Mouse (Mus musculus): ENCODE data around the gene Arih2. TPM values are rescaled to one million over a fixed set of nuclear protein-coding genes. Genes with fewer than 3 reads are reported as not detected.

The Arih2 gene
- polyA plus RNA-seq, 1 experiment from 2014 or later, result 44.6 TPM

GRCm38 (mm10) chr9:108577934-108578544 is 71.1 kb downstream of the Arih2 start:
- H3K27me3 ChIP-seq (replicated peaks; ENCODE audit: control insufficient read depth, insufficient read depth, low read length), result no peaks in the 10 kb centered on the region
- H3K9me3 ChIP-seq (ENCODE audit: control insufficient read depth, low read length), result no peaks in the 10 kb centered on the region
- peak overlapping the region; percentile 86 for H3K4me3 ChIP-seq (ENCODE audit: low read length)
- H3K27ac ChIP-seq (ENCODE audit: low read depth, low read length), result peak overlapping the region; percentile 97
- peak overlapping the region; percentile 63 for H3K4me2 ChIP-seq (ENCODE audit: low read length)
- peak overlapping the region; percentile 97 for H3K9ac ChIP-seq (ENCODE audit: low read depth, low read length)
- H3K36me3 ChIP-seq (ENCODE audit: control insufficient read depth, insufficient read depth, low read length), result peaks cover 21% of the 10 kb centered on the region
- 1% methylated on average over 24 of the region's 24 CpGs for WGBS
- no peak for ATAC-seq
- peaks cover 51% of the 10 kb centered on the region for H3K4me1 ChIP-seq (ENCODE audit: control insufficient read depth, insufficient read depth, low read depth, low read length)

GRCm38 (mm10) chr9:108577025-108577424 is 72.2 kb downstream of the Arih2 start:
- Histone ChIP-seq H3K27me3 (replicated peaks; ENCODE audit: control insufficient read depth, insufficient read depth, low read length) (no peaks in the 10 kb centered on the region), H3K4me2 (ENCODE audit: low read length) (peak overlapping the region; percentile 63), H3K27ac (ENCODE audit: low read depth, low read length) (peak overlapping the region; percentile 23; the same call in 1 of the 2 replicates), H3K36me3 (ENCODE audit: control insufficient read depth, insufficient read depth, low read length) (peaks cover 27% of the 10 kb centered on the region), H3K9me3 (ENCODE audit: control insufficient read depth, low read length) (no peaks in the 10 kb centered on the region), H3K4me3 (ENCODE audit: low read length) (peak overlapping the region; percentile 86), H3K9ac (ENCODE audit: low read depth, low read length) (peak overlapping the region; percentile 97), H3K4me1 (ENCODE audit: control insufficient read depth, insufficient read depth, low read depth, low read length) (peaks cover 51% of the 10 kb centered on the region)
- no peak for ATAC-seq
- 53% methylated on average over 6 of the region's 6 CpGs for WGBS

- Histone ChIP-seq H3K9me3 (ENCODE audit: control insufficient read depth, low read length) (no peaks in the 10 kb centered on the region), H3K36me3 (ENCODE audit: control insufficient read depth, insufficient read depth, low read length) (peaks cover 41% of the 10 kb centered on the region), H3K27ac (ENCODE audit: low read depth, low read length) (no peak overlapping the region), H3K9ac (ENCODE audit: low read depth, low read length) (peak overlapping the region; percentile 17; the same call in 1 of the 2 replicates), H3K27me3 (replicated peaks; ENCODE audit: control insufficient read depth, insufficient read depth, low read length) (no peaks in the 10 kb centered on the region), H3K4me3 (ENCODE audit: low read length) (no peak overlapping the region), H3K4me1 (ENCODE audit: control insufficient read depth, insufficient read depth, low read depth, low read length) (peaks cover 54% of the 10 kb centered on the region), H3K4me2 (ENCODE audit: low read length) (peak overlapping the region; percentile 21)
- 85% methylated on average over 37 of the region's 37 CpGs for WGBS
- ATAC-seq, result no peak
These were observed 73.6 kb downstream of the Arih2 start for GRCm38 (mm10) chr9:108575321-108576297.

DNA sequence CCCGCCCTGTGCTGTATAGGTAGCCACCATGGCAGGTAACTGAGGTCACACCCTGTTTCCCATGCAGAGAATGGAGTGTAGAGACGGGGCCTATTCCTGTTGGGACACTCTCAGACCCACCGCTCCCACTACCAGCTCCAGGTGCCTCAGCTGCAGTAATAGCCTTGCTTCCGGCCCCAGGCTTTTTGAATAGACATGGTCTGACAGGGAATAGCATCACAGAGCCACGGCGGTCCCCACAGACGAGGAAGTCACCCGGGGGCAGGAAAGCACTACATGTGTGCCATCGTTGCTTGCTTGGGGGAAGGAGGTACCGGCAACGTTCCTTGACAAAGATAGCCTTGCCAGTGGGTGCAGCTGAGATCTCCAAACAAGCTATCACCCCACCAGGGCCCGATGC is 74.3 kb downstream of the Arih2 start:
- Histone ChIP-seq H3K4me1 (ENCODE audit: control insufficient read depth, insufficient read depth, low read depth, low read length) (peaks cover 61% of the 10 kb centered on the region), H3K9me3 (ENCODE audit: control insufficient read depth, low read length) (no peaks in the 10 kb centered on the region), H3K4me3 (ENCODE audit: low read length) (no peak overlapping the region), H3K27me3 (replicated peaks; ENCODE audit: control insufficient read depth, insufficient read depth, low read length) (no peaks in the 10 kb centered on the region), H3K4me2 (ENCODE audit: low read length) (peak overlapping the region; percentile 12; the same call in 1 of the 2 replicates), H3K9ac (ENCODE audit: low read depth, low read length) (peak overlapping the region; percentile 18; the same call in 1 of the 2 replicates), H3K36me3 (ENCODE audit: control insufficient read depth, insufficient read depth, low read length) (peaks cover 41% of the 10 kb centered on the region), H3K27ac (ENCODE audit: low read depth, low read length) (no peak overlapping the region)
- 78% methylated on average over 12 of the region's 12 CpGs for WGBS
- ATAC-seq, result no peak

DNA sequence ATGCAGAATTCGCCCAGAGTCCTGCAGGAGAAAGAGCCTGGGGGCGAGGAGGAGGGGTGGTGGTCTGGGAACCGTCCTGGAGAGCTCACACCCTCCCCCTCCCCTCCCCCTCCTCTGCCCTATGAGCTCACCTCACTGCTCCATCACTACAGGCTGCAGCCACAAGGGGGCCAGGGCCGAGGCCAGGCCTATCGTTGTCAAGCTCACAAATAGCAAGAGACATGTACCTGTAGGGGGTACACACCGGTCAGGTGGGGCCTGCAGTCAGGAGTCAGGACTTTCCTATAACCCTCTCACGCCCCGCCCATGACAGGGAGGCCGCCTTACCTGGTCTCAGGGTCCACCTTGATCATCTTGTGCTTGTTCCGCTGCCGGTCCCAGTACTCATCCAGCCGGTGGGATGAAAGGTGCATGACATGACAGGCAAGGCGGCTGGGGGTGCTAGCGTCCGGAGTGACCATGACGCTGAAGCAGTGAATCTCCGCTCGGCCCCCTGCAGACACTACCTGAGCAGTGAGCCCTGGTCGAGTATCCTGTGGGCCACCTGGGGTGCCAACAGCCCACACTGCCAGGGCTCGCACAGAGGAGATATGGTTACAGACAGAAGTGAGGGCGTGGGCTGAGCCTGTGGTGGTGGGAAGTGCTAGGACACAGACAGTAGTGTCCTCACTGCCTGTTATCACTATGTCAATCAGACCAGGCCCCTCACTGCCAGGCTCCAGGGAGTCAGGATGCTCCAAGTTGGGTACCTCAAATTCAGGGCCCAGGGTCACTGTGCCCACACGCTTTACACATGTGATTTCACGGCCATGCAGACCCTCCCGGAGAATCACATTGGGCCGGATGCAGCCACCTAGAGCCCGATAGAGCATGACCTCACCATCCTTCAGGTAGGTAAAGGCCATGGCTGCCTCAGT is 75.2 kb downstream of the Arih2 start:
- Histone ChIP-seq H3K9me3 (ENCODE audit: control insufficient read depth, low read length) (no peaks in the 10 kb centered on the region), H3K4me3 (ENCODE audit: low read length) (no peak overlapping the region), H3K36me3 (ENCODE audit: control insufficient read depth, insufficient read depth, low read length) (peaks cover 41% of the 10 kb centered on the region), H3K4me1 (ENCODE audit: control insufficient read depth, insufficient read depth, low read depth, low read length) (peaks cover 60% of the 10 kb centered on the region), H3K27ac (ENCODE audit: low read depth, low read length) (no peak overlapping the region), H3K4me2 (ENCODE audit: low read length) (no peak overlapping the region; the same call in 1 of the 2 replicates), H3K9ac (ENCODE audit: low read depth, low read length) (no peak overlapping the region), H3K27me3 (replicated peaks; ENCODE audit: control insufficient read depth, insufficient read depth, low read length) (no peaks in the 10 kb centered on the region)
- 57% methylated on average over 26 of the region's 26 CpGs for WGBS
- ATAC-seq, result no peak

DNA sequence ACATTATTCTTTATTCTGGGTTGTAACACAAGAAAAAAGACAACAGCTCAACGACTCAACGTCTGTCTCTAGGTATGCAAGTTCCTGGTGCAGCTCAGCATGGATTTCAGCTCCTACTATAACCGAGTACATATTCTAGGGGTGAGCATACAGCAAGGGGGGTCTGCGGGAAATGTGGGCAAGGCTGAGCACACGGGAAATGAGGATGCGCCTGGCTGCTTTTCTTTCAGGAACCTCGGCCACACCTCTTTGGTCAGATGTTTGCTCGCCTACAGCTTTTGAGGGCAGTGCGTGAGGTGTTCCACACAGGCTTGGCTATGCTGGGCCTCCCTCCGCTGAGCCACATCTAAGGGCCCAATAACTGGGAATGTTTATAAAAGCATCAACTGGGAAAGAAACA is 76.9 kb downstream of the Arih2 start:
- Histone ChIP-seq H3K9me3 (ENCODE audit: control insufficient read depth, low read length) (no peaks in the 10 kb centered on the region), H3K4me2 (ENCODE audit: low read length) (no peak overlapping the region), H3K4me3 (ENCODE audit: low read length) (no peak overlapping the region), H3K27me3 (replicated peaks; ENCODE audit: control insufficient read depth, insufficient read depth, low read length) (no peaks in the 10 kb centered on the region), H3K36me3 (ENCODE audit: control insufficient read depth, insufficient read depth, low read length) (peaks cover 41% of the 10 kb centered on the region), H3K4me1 (ENCODE audit: control insufficient read depth, insufficient read depth, low read depth, low read length) (peaks cover 61% of the 10 kb centered on the region), H3K27ac (ENCODE audit: low read depth, low read length) (no peak overlapping the region), H3K9ac (ENCODE audit: low read depth, low read length) (no peak overlapping the region)
- 81% methylated on average over 10 of the region's 10 CpGs for WGBS
- no peak for ATAC-seq

DNA sequence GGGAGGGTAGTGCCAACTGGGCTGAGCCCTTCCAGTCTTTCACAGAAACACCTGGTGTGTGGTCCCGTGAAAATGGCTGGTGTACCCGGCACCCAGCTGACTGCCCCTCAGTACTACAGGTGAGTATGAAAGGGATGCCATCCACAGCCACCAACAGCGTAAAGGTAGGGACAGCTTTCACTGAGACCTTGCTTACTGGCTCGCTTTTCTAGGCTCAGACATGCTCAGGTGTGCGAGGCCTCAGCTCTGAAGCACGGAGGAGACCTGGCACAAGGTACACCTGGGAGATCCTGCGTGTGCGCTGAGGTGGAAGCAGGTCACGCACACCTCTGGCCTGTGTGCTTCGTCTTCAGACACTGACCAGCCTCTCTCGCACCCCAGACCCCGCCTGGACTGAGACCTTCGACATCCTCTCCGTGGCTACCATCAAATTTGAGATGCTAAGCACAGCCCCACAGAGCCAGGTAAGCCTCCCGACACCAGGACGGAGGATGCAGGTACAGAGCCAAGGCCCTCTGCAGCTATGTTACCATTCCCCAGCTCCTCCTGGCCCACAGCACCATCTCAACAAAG is 77.7 kb downstream of the Arih2 start:
- Histone ChIP-seq H3K9me3 (ENCODE audit: control insufficient read depth, low read length) (no peaks in the 10 kb centered on the region), H3K27me3 (replicated peaks; ENCODE audit: control insufficient read depth, insufficient read depth, low read length) (no peaks in the 10 kb centered on the region), H3K27ac (ENCODE audit: low read depth, low read length) (no peak overlapping the region), H3K4me2 (ENCODE audit: low read length) (no peak overlapping the region), H3K9ac (ENCODE audit: low read depth, low read length) (no peak overlapping the region), H3K36me3 (ENCODE audit: control insufficient read depth, insufficient read depth, low read length) (peaks cover 41% of the 10 kb centered on the region), H3K4me3 (ENCODE audit: low read length) (no peak overlapping the region), H3K4me1 (ENCODE audit: control insufficient read depth, insufficient read depth, low read depth, low read length) (peaks cover 53% of the 10 kb centered on the region)
- WGBS, result 95% methylated on average over 16 of the region's 16 CpGs
- no peak for ATAC-seq

GRCm38 (mm10) chr9:108570207-108570896 is 78.8 kb downstream of the Arih2 start:
- H3K27me3 ChIP-seq (replicated peaks; ENCODE audit: control insufficient read depth, insufficient read depth, low read length), result no peaks in the 10 kb centered on the region
- peaks cover 32% of the 10 kb centered on the region for H3K36me3 ChIP-seq (ENCODE audit: control insufficient read depth, insufficient read depth, low read length)
- peak overlapping the region; percentile 77 for H3K27ac ChIP-seq (ENCODE audit: low read depth, low read length)
- H3K9ac ChIP-seq (ENCODE audit: low read depth, low read length), result peak overlapping the region; percentile 77
- WGBS, result 2% methylated on average over 40 of the region's 40 CpGs
- H3K9me3 ChIP-seq (ENCODE audit: control insufficient read depth, low read length), result no peaks in the 10 kb centered on the region
- H3K4me2 ChIP-seq (ENCODE audit: low read length), result peak overlapping the region; percentile 97
- no peak; the same call in 1 of the 2 replicates for ATAC-seq
- peaks cover 48% of the 10 kb centered on the region for H3K4me1 ChIP-seq (ENCODE audit: control insufficient read depth, insufficient read depth, low read depth, low read length)
- H3K4me3 ChIP-seq (ENCODE audit: low read length), result peak overlapping the region; percentile 73
